Mouse (Mus musculus) G1E (cell line): ENCODE measurements at regions not wholly inside any gene's neighbourhood (a gene's known extent, or its start where the extent isn't known, plus 50 kb on each side); places are given as distances from the start of the nearest gene placed in this dataset.

Experiments used
- CTCF ChIP-seq: IDR thresholded peaks from 2 replicates; pipeline ENCODE4 v1.5.1; 2012; ENCODE audit warnings: low read depth, low read length, inconsistent platforms, mixed read lengths
- GATA1 ChIP-seq: IDR thresholded peaks from 2 replicates; pipeline ENCODE4 v1.6.1; 2012; ENCODE audit warnings: borderline replicate concordance, low read length, inconsistent platforms, mixed read lengths
- GATA2 ChIP-seq: IDR thresholded peaks from 2 replicates; pipeline ENCODE4 v1.6.1; 2012; ENCODE audit warnings: low read depth, low read length, inconsistent platforms, borderline replicate concordance
- POLR2AphosphoS5 ChIP-seq: IDR thresholded peaks from 2 replicates; pipeline ENCODE4 v1.6.1; 2012; ENCODE audit warnings: low read depth, low read length, inconsistent platforms; ENCODE audit not compliant: insufficient replicate concordance
- TAL1 ChIP-seq: conservative IDR thresholded peaks from 2 replicates; pipeline ENCODE4 v1.6.1; 2012; ENCODE audit warnings: low read depth, low read length, inconsistent platforms, mixed read lengths

- no peak for TF ChIP-seq CTCF
- no peak for TF ChIP-seq TAL1
- TF ChIP-seq GATA1 = no peak
- TF ChIP-seq POLR2AphosphoS5 = no peak
- no peak for TF ChIP-seq GATA2
Observed at GRCm38 (mm10) chr13:85771027-85771681, 275.6 kb downstream of the Cox7c start.
